In genomic region chr6:30174461-30175224, GRCm38 (mm10) we compare ENCODE assay signal across 8 mouse cellular contexts.
DNase-seq lines count a peak whose midpoint lies in the region; ATAC-seq lines count a peak whose summit lies in the region.

No protein-coding gene starts in this region.

- no peak overlapping the region for H3K27ac ChIP-seq in limb, embryonic 13.5 days

- peak overlapping the region; percentile 41 for H3K4me3 ChIP-seq in limb, embryonic 13.5 days

- peaks cover 63% of the 10 kb centered on the region for H3K4me1 ChIP-seq in limb, embryonic 13.5 days

- H3K4me2 ChIP-seq in limb, embryonic 13.5 days (replicated peaks): peak overlapping the region; percentile 62

- H3K27me3 ChIP-seq in limb, embryonic 13.5 days: peaks cover 98% of the 10 kb centered on the region

- ATAC-seq in limb, embryonic 13.5 days (ENCODE audit: low FRiP score, low read depth): peak; percentile 43; the same call in 1 of the 2 replicates

- no peak overlapping the region for H3K9ac ChIP-seq in limb, embryonic 13.5 days

- no peaks in the 10 kb centered on the region for H3K36me3 ChIP-seq in limb, embryonic 13.5 days

- peak; percentile 28 for DNase-seq in adrenal gland, postnatal 14 days
- no peak for DNase-seq in adrenal gland, postnatal 25 days
- DNase-seq in urinary bladder, postnatal 25 days (ENCODE audit: low spot score): peak; percentile 19
- no peak for DNase-seq in urinary bladder, postnatal 14 days (ENCODE audit: low spot score)
- DNase-seq in retina, postnatal 1 day: peak; percentile 92
- DNase-seq in gastrocnemius, adult 8-10 months (ENCODE audit: low spot score in 2 of 2): no peak
- DNase-seq in spleen, postnatal 36 days (ENCODE audit: low spot score in 2 of 2): no peak

- no peaks in the 10 kb centered on the region for H3K9me3 ChIP-seq in limb, embryonic 13.5 days

- WGBS in limb, embryonic 13.5 days: under 1% methylated on average over 33 of the region's 33 CpGs

Comparison
In these comparisons a context has a peak if more than half of its experiments do, and no peak if none do; other contexts are left out.
1. DNase-seq: peak in adrenal gland, postnatal 14 days (single experiment), urinary bladder, postnatal 25 days (single experiment) and retina, postnatal 1 day (single experiment); none in adrenal gland, postnatal 25 days (single experiment), urinary bladder, postnatal 14 days (single experiment), gastrocnemius, adult 8-10 months (0 of 2) and spleen, postnatal 36 days (0 of 2).